Mouse (Mus musculus) spleen, embryonic (tissue): ENCODE results near the gene Sox1.

Experiments used
- CTCF ChIA-PET: fragments of 350-600 bp; sonication (Branson Sonifier 250); formaldehyde crosslinking; loops from one replicate; lab custom pipeline; 2022; lab: Charles Lee

Gene Sox1

GRCm38 (mm10) chr8:12395071-12396031, at the start of gene Sox1:
Sox1 (plus strand) TSS chr8:12395295.
- CTCF ChIA-PET, result no interaction called here

DNA sequence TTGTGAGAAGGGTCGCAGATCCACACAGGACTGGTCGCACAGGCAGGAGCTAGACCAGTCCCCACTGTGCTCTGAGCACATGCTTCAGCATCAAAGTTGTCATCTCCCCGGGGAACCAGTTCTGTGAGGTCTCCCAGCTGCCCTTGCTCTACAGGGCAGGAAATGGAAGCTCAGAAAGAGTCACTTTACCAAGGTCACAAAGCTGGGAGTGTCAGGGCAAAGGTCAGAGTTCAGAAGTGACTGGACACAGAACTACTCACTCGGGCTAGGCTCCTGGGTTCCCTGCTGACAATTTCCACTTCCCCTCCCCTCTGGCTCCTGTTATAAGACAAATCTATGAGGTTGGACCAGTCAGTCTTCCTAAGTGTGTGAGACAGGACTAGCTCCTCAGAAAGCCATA, 49.2 kb upstream of the Sox1 start:
- CTCF ChIA-PET, result no interaction called here

GRCm38 (mm10) chr8:12346870-12347269, 48.2 kb upstream of the Sox1 start:
- CTCF ChIA-PET, result no interaction called here

DNA sequence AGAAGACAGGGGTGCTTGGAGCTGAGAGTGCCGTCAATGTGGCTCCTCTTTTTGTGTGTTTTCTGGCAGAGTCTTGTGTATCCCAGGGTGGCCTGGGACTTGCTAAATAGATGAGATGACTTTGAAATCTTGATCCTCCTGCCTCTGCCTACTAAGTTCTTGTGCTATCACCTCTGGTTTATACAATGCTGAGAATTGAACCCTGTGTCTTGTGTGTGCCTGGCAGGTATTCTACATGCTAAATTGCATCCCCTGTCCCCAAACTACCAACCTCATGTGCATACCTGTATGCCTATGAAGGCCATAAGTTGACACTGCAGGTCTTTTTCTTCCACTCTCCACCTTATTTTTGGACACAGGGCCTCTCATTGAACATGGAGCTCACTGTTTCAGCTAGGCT, 46.8 kb upstream of the Sox1 start:
- CTCF ChIA-PET, result no interaction called here

DNA sequence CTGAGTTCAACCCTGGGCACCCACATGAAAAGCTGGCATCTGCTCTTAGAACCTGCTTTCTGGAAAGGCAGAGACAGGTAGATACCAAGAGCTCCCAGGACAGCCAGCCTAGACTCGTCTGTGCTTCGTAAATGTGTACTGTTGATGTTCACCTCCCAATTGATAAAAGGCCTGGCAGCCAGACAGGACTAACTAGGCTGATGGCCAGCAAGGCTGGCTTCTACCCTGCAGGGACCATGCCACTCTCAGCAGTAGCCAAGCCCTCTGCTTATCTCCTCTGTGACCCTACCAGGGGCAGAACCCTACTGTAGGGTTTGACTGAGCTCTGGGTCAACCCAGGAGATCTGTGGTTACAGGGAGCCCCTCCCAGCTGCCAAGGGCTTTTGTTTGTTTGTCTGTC, 45.5 kb upstream of the Sox1 start:
- CTCF ChIA-PET, result no interaction called here

- CTCF ChIA-PET, result no interaction called here
Observed at GRCm38 (mm10) chr8:12351121-12351520, 44.0 kb upstream of the Sox1 start.

- CTCF ChIA-PET, result interaction anchor here (0.7 kb wide), 1 partner anchor 927 kb away, joined by 3 read pairs; no protein-coding TSS in a partner anchor
Observed at GRCm38 (mm10) chr8:12354406-12355025, 40.6 kb upstream of the Sox1 start.

GRCm38 (mm10) chr8:12368161-12368560, 26.9 kb upstream of the Sox1 start:
- CTCF ChIA-PET, result no interaction called here

DNA sequence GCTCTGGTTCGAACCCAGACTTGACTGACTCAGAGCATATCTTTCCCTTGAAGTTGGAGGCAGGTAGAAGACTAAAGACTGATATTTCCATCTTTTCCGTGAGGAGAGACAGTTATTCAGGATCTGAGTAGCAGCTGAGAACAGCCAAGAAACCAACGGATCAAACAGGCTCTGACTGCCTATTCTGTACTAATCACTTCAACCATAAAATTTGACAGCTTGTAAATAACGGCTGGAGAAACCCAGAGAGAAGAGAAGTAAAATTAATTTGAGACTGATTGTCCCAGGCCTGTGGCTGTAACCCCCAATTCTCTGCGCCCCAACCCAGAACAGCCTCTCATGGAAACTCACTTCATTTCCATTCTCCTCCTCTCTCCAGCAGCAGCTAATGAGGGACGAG, 26.2 kb upstream of the Sox1 start:
- CTCF ChIA-PET, result no interaction called here

DNA sequence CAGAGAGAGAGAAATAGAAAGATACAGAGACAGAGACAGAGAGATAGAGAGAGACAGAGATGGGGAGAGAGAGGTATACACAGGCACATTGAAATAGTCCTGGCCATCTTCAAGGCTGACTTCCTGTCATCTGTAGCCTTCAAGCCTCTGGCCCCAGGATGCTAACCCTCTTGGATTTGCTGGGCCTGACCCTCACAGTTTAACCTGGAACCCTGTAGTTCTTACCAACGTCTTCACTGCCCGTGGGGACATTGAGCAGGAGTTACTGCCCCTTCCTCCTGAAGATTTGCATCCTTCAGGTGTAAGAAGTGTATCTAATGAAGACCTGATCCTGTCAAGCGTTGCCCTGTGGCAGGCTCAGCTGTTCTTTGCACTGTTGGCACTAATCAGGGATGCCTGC, 14.0 kb upstream of the Sox1 start:
- CTCF ChIA-PET, result no interaction called here

- CTCF ChIA-PET, result no interaction called here
Observed at GRCm38 (mm10) chr8:12382707-12383561, 12.2 kb upstream of the Sox1 start.

GRCm38 (mm10) chr8:12383979-12384890, 10.9 kb upstream of the Sox1 start:
- CTCF ChIA-PET, result no interaction called here

GRCm38 (mm10) chr8:12384996-12385685, 10.0 kb upstream of the Sox1 start:
- CTCF ChIA-PET, result no interaction called here

- CTCF ChIA-PET, result no interaction called here
Observed at GRCm38 (mm10) chr8:12385686-12386488, 9.2 kb upstream of the Sox1 start.

GRCm38 (mm10) chr8:12386530-12387222, 8.4 kb upstream of the Sox1 start:
- CTCF ChIA-PET, result no interaction called here

DNA sequence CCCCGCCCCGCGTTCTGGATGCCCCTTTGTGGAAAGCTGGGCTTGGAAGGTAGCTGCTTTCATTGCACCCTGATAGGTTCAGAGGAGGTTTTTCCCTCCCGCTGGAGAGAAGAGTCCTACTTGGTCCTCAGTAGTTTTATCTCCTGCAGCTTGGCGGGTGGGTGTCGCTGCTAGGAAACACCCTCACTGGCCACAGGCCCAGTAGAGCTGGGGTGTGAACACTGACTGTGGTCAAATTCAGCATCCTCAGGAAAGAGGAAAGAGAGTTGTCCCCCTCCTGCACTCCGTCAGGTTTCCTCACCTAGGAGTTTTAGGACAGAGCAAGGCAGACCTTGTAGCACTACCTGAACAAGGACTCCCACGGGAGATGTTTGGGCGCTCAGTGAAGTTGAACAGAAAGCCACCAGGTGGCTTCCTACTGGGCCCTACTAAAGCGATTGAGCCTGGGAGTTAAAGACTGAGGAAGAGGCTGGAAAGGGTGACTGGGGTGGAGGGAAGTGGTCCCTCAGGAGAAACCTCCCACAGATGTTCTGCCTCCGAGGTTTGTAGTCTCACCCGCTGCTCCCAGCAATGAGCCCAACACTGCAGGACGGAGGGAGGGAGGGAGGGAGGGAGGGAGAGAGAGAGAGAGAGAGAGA, 7.8 kb upstream of the Sox1 start:
- CTCF ChIA-PET, result no interaction called here

DNA sequence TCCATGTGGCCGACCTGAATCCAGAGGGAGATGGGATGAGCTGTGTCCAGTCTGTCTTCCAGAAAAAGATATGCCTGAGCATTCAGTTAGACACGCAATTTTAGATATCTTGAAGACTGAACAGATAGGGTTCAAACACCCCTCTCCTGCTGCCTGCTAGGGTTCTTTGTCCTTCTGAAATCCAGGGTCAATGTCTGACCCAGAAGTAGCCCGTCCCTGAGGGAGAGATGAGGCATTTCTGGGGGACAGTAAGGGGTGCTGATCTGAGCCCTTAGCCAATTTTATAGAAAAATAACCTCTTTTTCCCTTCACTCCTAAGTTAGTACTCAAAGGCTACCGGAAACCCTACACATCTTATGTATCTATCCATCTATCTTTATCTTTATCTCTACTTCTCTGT, 7.2 kb upstream of the Sox1 start:
- CTCF ChIA-PET, result no interaction called here

DNA sequence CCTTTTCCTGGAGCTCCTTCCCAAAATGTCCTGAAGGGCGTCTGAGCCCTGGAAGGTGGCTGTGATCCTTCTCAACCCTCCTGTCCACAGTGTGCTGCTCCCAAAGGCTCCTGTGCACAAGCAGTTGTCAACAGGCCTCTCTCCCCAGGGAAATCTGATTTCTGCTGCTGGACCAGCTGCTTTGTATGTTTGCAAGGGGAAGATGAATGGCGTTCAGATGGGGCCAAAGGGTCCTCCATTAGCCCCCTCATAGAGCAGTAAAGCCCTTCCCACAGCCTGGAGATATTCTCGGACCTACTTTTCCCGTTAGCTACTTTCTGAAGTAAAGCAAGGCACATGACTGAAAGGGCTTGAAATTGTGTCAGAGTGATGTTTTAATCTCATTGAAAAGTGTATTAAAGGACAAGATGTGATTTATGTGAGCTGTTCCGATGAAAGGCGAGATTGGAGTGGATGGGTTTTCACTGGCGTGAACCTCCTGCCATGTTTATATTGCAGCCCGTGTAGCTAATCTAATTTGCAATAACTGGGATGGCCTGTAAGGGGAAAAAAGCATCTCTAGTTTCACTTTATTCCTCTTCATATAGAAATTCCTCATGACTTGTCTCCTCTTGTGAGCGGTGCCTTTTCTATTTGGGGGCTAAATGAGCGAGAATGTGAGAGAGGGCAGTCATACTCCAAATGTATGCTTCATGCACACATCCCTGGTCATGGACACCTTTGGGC, 6.5 kb upstream of the Sox1 start:
- CTCF ChIA-PET, result no interaction called here
